Mouse (Mus musculus) midbrain, embryonic 13.5 days (tissue): ENCODE results near the gene Gtf3c1. TPM values are rescaled to one million over a fixed set of nuclear protein-coding genes. Genes with fewer than 3 reads are reported as not detected.

Source experiments
- ATAC-seq: fragments of 200-750 bp; cut with Nextera tagmentation; 2 replicates; pipeline ENCODE4 v1.8.0; 2017; ENCODE audit warnings: mild to moderate bottlenecking, moderate TSS enrichment, moderate library complexity
- H3K27ac ChIP-seq: fragments of 300-500 bp; sonication (generic); 2 replicates; pipeline ENCODE4 v1.5.1; 2015; ENCODE audit warnings: inconsistent platforms, mild to moderate bottlenecking, moderate library complexity
- H3K27me3 ChIP-seq: fragments of 300-500 bp; sonication (generic); 2 replicates; pipeline ENCODE4 v1.6.1; 2015; ENCODE audit warnings: mild to moderate bottlenecking, inconsistent platforms
- H3K36me3 ChIP-seq: fragments of 300-500 bp; sonication (generic); 2 replicates; pipeline ENCODE4 v1.6.1; 2015; ENCODE audit warnings: mild to moderate bottlenecking, inconsistent platforms
- H3K4me1 ChIP-seq: fragments of 300-500 bp; sonication (generic); replicated peaks from 2 replicates; pipeline ENCODE4 v1.6.1; 2015; ENCODE audit warnings: inconsistent platforms
- H3K4me2 ChIP-seq: fragments of 300-500 bp; sonication (generic); replicated peaks from 2 replicates; pipeline ENCODE4 v1.6.1; 2015; ENCODE audit warnings: moderate library complexity, mild to moderate bottlenecking, inconsistent platforms
- H3K4me3 ChIP-seq: fragments of 300-500 bp; sonication (generic); replicated peaks from 2 replicates; pipeline ENCODE4 v1.5.1; 2015; ENCODE audit warnings: mild to moderate bottlenecking, inconsistent platforms
- H3K9ac ChIP-seq: fragments of 300-500 bp; sonication (generic); replicated peaks from 2 replicates; pipeline ENCODE4 v1.6.1; 2015; ENCODE audit warnings: mild to moderate bottlenecking, inconsistent platforms
- H3K9me3 ChIP-seq: fragments of 300-500 bp; sonication (generic); 2 replicates; pipeline ENCODE4 v1.6.1; 2016; ENCODE audit warnings: mild to moderate bottlenecking, inconsistent platforms
- WGBS: fragments of 180-500 bp; shearing (Covaris S2); methylation state at CpG from one replicate; pipeline ENCODE4 v1.1.7; 2015; 5-methylcytosine and 5-hydroxymethylcytosine counted together
- polyA plus RNA-seq: library from polyadenylated mRNA; unstranded; fragments of >200 nt; fragmentation: Nextera tagmentation; extraction: Ambion mirVana; gene quantifications from 2 replicates; pipeline ENCODE4 v1.2.1, GENCODE M21; 2015

Gene Gtf3c1
- polyA plus RNA-seq, result 37.0 and 42.3 TPM in 2 replicates

GRCm38 (mm10) chr7:125707593-125708022 lies at the start of gene Gtf3c1, which contains the start of gene D430042O09Rik:
Gtf3c1 (minus strand) TSS chr7:125707780.
D430042O09Rik (plus strand) TSS chr7:125707888.
- peak within 1 kb of the TSS; percentile 94 for H3K9ac ChIP-seq
- H3K4me1 ChIP-seq, result peaks cover 43% of the 10 kb centered on the region
- peak within 1 kb of the TSS; percentile 92 for H3K27ac ChIP-seq
- no peaks in the 10 kb centered on the region for H3K27me3 ChIP-seq
- WGBS, result under 1% methylated on average over 45 of the region's 45 CpGs
- H3K9me3 ChIP-seq, result no peaks in the 10 kb centered on the region
- peaks cover 17% of the 10 kb centered on the region for H3K36me3 ChIP-seq
- H3K4me2 ChIP-seq, result peak within 1 kb of the TSS; percentile 86
- peak; percentile 98 for ATAC-seq
- peak within 1 kb of the TSS; percentile 87 for H3K4me3 ChIP-seq

- Histone ChIP-seq H3K4me1 (no peaks in the 10 kb centered on the region), H3K36me3 (peaks cover 17% of the 10 kb centered on the region), H3K9me3 (no peaks in the 10 kb centered on the region), H3K4me2 (no peak overlapping the region), H3K27ac (no peak overlapping the region), H3K4me3 (no peak overlapping the region), H3K27me3 (no peaks in the 10 kb centered on the region), H3K9ac (no peak overlapping the region)
- WGBS, result 79% methylated on average over 6 of the region's 6 CpGs
- no peak for ATAC-seq
Observed at GRCm38 (mm10) chr7:125756806-125757205, 49.2 kb upstream of the Gtf3c1 start.

DNA sequence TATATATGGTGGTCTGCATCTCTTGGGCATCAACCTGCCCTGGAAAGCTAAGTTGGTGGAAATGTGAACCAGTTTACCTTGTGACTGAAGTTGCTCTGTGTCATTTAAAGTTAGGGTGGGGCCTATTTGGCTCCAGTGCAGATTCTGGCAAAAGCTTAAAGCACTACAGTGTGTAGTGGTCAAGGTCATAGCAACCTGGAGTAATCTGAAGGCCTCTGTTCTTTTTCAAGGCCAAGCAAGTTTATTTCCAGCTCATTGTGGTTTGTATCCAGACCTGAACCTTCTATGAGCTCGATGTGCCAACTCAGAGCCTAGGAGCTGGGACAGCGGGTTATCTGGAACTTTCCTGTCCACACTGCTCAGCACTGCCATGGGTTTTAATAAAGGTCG lies 45.7 kb upstream of the Gtf3c1 start:
- no peak overlapping the region for H3K27ac ChIP-seq
- no peak overlapping the region for H3K4me3 ChIP-seq
- ATAC-seq, result no peak
- H3K36me3 ChIP-seq, result no peaks in the 10 kb centered on the region
- H3K4me1 ChIP-seq, result no peaks in the 10 kb centered on the region
- no peaks in the 10 kb centered on the region for H3K9me3 ChIP-seq
- no peak overlapping the region for H3K9ac ChIP-seq
- 89% methylated on average over 3 of the region's 3 CpGs for WGBS
- no peak overlapping the region for H3K4me2 ChIP-seq
- no peaks in the 10 kb centered on the region for H3K27me3 ChIP-seq

DNA sequence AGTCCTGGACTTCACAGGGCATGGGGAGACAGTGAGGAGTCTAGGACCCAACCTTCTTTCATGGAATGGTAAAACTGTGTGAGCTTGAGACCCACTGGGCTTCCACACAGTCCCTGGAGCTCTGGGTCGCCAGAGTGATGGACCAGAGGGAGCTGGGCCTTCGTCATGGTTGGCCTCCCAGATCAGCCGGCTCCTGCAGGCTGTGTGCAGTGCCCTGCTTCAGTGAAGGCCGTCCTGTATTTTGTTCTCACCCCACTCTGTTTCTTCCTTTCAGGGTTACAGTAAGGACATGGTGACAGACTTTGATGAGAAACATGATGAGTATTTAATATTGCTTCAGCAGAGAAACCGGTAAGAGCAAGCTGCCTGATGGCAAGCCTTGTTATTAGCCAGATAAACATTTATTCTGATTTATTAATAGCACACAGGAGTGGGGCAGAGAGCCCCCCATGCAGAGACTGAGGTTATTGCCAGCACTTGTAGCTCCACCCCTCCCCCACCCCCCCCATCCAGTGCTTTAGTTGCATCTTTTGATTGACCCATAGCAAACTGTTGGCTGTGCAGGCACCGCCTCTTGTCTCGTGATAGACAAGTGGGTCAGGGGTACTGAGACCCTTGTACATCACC lies 45.2 kb upstream of the Gtf3c1 start:
- Histone ChIP-seq H3K27me3 (no peaks in the 10 kb centered on the region), H3K9ac (no peak overlapping the region), H3K4me2 (no peak overlapping the region), H3K9me3 (no peaks in the 10 kb centered on the region), H3K27ac (no peak overlapping the region), H3K4me3 (no peak overlapping the region), H3K4me1 (no peaks in the 10 kb centered on the region), H3K36me3 (no peaks in the 10 kb centered on the region)
- ATAC-seq, result no peak
- 85% methylated on average over 7 of the region's 7 CpGs for WGBS

GRCm38 (mm10) chr7:125748186-125748585 lies 40.6 kb upstream of the Gtf3c1 start:
- H3K27ac ChIP-seq, result no peak overlapping the region
- H3K9ac ChIP-seq, result no peak overlapping the region
- ATAC-seq, result 0 out of 2 replicates have a peak, but pooled peaks have one; percentile 45
- H3K9me3 ChIP-seq, result no peaks in the 10 kb centered on the region
- 53% methylated on average over 3 of the region's 3 CpGs for WGBS
- H3K4me2 ChIP-seq, result no peak overlapping the region
- no peaks in the 10 kb centered on the region for H3K4me1 ChIP-seq
- H3K4me3 ChIP-seq, result no peak overlapping the region
- H3K27me3 ChIP-seq, result no peaks in the 10 kb centered on the region
- no peaks in the 10 kb centered on the region for H3K36me3 ChIP-seq

DNA sequence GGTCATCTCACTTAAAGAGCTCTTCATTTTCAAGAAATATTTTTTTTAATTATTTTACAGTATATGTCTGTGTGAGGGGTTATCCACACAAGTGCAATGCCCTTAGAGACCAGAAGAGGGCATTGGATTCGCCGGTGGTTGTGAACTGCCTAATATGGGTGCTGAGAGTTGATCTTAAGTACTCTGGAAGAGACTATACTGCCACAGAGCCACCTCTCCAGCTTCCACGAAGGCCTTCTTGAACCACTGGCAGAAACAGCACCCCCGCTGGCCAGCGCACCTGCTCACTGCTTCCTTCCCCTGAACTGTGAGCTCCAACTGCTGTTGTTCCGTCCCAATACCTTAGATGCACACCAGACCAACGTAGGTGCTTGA lies 39.7 kb upstream of the Gtf3c1 start:
- no peaks in the 10 kb centered on the region for H3K36me3 ChIP-seq
- no peak for ATAC-seq
- no peak overlapping the region for H3K4me3 ChIP-seq
- no peaks in the 10 kb centered on the region for H3K9me3 ChIP-seq
- H3K27ac ChIP-seq, result no peak overlapping the region
- no peak overlapping the region for H3K9ac ChIP-seq
- H3K27me3 ChIP-seq, result no peaks in the 10 kb centered on the region
- H3K4me2 ChIP-seq, result no peak overlapping the region
- WGBS, result 55% methylated on average over 7 of the region's 7 CpGs
- no peaks in the 10 kb centered on the region for H3K4me1 ChIP-seq

DNA sequence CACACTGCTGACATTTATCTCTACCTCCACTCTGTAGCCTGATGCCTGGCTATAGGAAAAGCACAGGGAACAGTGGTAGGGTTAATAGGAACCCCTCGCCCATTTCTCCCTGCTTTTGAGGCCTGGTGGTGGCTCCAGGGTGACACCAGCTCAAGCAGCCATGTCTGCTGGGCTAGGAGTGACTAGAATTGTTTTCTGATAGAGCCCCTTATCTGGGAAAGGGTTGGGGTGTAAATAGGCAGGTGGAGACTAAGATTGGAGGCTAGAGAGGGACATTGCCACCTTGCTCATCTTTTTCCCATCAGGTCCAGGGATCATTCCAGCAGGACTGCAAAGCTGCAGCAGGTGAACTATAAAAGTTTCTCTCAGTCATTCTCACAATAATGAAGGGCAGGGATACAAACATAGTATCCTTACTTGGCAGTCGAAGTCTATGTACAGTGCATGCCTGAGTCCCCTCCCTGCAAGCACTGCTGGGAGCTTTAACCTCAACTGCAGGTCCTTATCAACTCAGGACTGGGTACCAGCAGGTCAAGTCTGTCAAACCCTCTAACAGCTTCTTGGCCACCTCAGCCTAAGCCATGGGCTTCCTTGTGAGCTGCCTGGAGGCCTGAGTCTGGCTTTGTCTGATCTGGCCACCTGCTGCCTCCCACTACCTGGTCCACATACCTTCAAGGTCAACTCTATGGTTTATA lies 39.2 kb upstream of the Gtf3c1 start:
- Histone ChIP-seq H3K27me3 (no peaks in the 10 kb centered on the region), H3K36me3 (no peaks in the 10 kb centered on the region), H3K4me3 (no peak overlapping the region), H3K9me3 (no peaks in the 10 kb centered on the region), H3K27ac (no peak overlapping the region), H3K4me2 (no peak overlapping the region), H3K9ac (no peak overlapping the region), H3K4me1 (no peaks in the 10 kb centered on the region)
- 89% methylated on average over 2 of the region's 2 CpGs for WGBS
- ATAC-seq, result no peak

DNA sequence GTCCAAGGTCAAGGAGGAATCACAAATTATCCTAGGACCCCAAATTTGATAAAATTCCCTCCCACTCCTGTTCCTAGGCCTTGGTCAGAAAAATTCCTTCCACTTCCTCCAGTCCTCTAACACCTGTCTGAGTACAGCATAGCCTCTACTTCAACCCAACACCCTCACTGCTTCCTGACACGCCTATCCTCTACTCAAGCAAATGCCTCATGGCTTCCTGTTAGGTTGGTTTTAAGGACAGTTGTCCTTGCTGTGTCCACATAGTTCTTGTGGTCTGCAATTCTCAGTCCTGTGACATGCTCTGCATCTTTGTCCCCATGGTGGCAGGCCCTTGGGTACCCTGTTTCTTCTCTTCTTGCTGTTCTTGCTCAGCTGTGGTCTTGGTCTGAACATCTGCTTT lies 37.2 kb upstream of the Gtf3c1 start:
- WGBS, result 91% methylated on average over 1 of the region's 1 CpGs
- no peak overlapping the region for H3K27ac ChIP-seq
- no peaks in the 10 kb centered on the region for H3K36me3 ChIP-seq
- no peaks in the 10 kb centered on the region for H3K27me3 ChIP-seq
- no peak overlapping the region for H3K9ac ChIP-seq
- no peak for ATAC-seq
- H3K4me3 ChIP-seq, result no peak overlapping the region
- no peak overlapping the region for H3K4me2 ChIP-seq
- H3K9me3 ChIP-seq, result no peaks in the 10 kb centered on the region
- no peaks in the 10 kb centered on the region for H3K4me1 ChIP-seq

- Histone ChIP-seq H3K27ac (no peak overlapping the region), H3K36me3 (no peaks in the 10 kb centered on the region), H3K9ac (no peak overlapping the region), H3K4me2 (no peak overlapping the region), H3K9me3 (no peaks in the 10 kb centered on the region), H3K27me3 (no peaks in the 10 kb centered on the region), H3K4me3 (no peak overlapping the region), H3K4me1 (no peaks in the 10 kb centered on the region)
- 60% methylated on average over 1 of the region's 1 CpGs for whole genome bisulfite sequencing
- ATAC-seq, result no peak
Observed at GRCm38 (mm10) chr7:125741271-125741703, 33.7 kb upstream of the Gtf3c1 start.

GRCm38 (mm10) chr7:125740521-125740920 lies 32.9 kb upstream of the Gtf3c1 start:
- ATAC-seq, result no peak
- WGBS, result 85% methylated on average over 2 of the region's 2 CpGs
- no peak overlapping the region for H3K4me3 ChIP-seq

GRCm38 (mm10) chr7:125736366-125737015 lies 28.9 kb upstream of the Gtf3c1 start:
- H3K36me3 ChIP-seq, result no peaks in the 10 kb centered on the region
- H3K4me1 ChIP-seq, result peaks cover 4% of the 10 kb centered on the region; the same call in 1 of the 2 replicates
- H3K27me3 ChIP-seq, result no peaks in the 10 kb centered on the region
- no peak overlapping the region for H3K4me3 ChIP-seq
- no peak overlapping the region for H3K9ac ChIP-seq
- no peak overlapping the region for H3K27ac ChIP-seq
- WGBS, result 89% methylated on average over 4 of the region's 4 CpGs
- ATAC-seq, result no peak
- H3K4me2 ChIP-seq, result no peak overlapping the region
- H3K9me3 ChIP-seq, result no peaks in the 10 kb centered on the region

More at GRCm38 (mm10) chr7:125740521-125740920, 32.9 kb upstream of the Gtf3c1 start:
- no peak overlapping the region for H3K4me2 ChIP-seq
- no peak overlapping the region for H3K9ac ChIP-seq
- no peaks in the 10 kb centered on the region for H3K9me3 ChIP-seq
- H3K27ac ChIP-seq, result no peak overlapping the region
- H3K4me1 ChIP-seq, result no peaks in the 10 kb centered on the region
- no peaks in the 10 kb centered on the region for H3K27me3 ChIP-seq
- H3K36me3 ChIP-seq, result no peaks in the 10 kb centered on the region

DNA sequence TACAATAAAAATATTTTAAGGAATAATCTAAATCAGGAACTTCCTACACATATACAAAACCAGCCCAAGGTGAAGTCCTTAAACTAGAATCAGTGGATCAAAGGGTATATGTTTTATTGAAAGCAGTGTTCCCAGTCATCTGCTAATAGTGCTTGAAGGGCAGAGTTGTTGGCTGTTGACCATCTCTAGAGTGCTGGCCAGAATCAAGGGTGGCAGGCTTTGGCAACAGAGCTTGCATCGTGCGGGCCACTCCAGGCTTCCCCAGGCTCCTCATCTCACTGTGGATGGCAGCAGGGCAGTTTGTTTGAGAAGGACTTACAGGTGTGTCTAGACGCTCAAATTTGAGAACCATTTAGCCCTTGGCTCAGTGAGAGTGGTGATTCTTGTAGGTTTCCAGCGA lies 26.2 kb upstream of the Gtf3c1 start:
- ATAC-seq, result no peak
- H3K4me2 ChIP-seq, result no peak overlapping the region
- peaks cover 10% of the 10 kb centered on the region for H3K4me1 ChIP-seq
- no peak overlapping the region for H3K9ac ChIP-seq
- H3K4me3 ChIP-seq, result no peak overlapping the region
- H3K9me3 ChIP-seq, result no peaks in the 10 kb centered on the region
- 94% methylated on average over 4 of the region's 4 CpGs for WGBS
- H3K27me3 ChIP-seq, result no peaks in the 10 kb centered on the region
- no peak overlapping the region for H3K27ac ChIP-seq
- H3K36me3 ChIP-seq, result no peaks in the 10 kb centered on the region
